Mouse (Mus musculus) frontal cortex, postnatal 25 days (tissue): ENCODE data around the gene Phldb2.

Experiments used
- DNase-seq, 2 experiments: peaks; one replicate each; pipeline ENCODE4 v3.0.0; 2022; ENCODE audit warnings: low spot score in 2 of 2

The Phldb2 gene

GRCm38 (mm10) chr16:45736724-45737123 lies 216.7 kb downstream of the Phldb2 start:
- DNase-seq = no peak

GRCm38 (mm10) chr16:45729163-45729562 lies 224.2 kb downstream of the Phldb2 start:
- DNase-seq = no peak

GRCm38 (mm10) chr16:45724742-45725102 lies 228.7 kb downstream of the Phldb2 start:
- peak in 1 of 2 experiments; percentile 36 for DNase-seq

GRCm38 (mm10) chr16:45724061-45724741 lies 229.2 kb downstream of the Phldb2 start, which contains the start of gene Tagln3:
TSS of gene Tagln3 (minus strand) at chr16:45724608.
- DNase-seq = peak; percentile 59 to 60

- DNase-seq = peak in 1 of 2 experiments; percentile 33
Observed at GRCm38 (mm10) chr16:45723172-45723901, 230.1 kb downstream of the Phldb2 start.

- DNase-seq = peak in 1 of 2 experiments; percentile 27
Observed at GRCm38 (mm10) chr16:45722460-45722951, 230.9 kb downstream of the Phldb2 start.

- DNase-seq = no peak
Observed at GRCm38 (mm10) chr16:45720022-45720630, 233.3 kb downstream of the Phldb2 start.

GRCm38 (mm10) chr16:45718296-45718695 lies 235.1 kb downstream of the Phldb2 start:
- DNase-seq = no peak

- DNase-seq = no peak
Observed at GRCm38 (mm10) chr16:45714489-45715150, 238.8 kb downstream of the Phldb2 start.

GRCm38 (mm10) chr16:45713878-45714277 lies 239.5 kb downstream of the Phldb2 start:
- no peak for DNase-seq

GRCm38 (mm10) chr16:45713261-45713660 lies 240.1 kb downstream of the Phldb2 start:
- no peak for DNase-seq

GRCm38 (mm10) chr16:45711263-45711662 lies 242.1 kb downstream of the Phldb2 start:
- no peak for DNase-seq

GRCm38 (mm10) chr16:45699301-45699700 lies 254.1 kb downstream of the Phldb2 start:
- DNase-seq = no peak

GRCm38 (mm10) chr16:45697996-45698395 lies 255.4 kb downstream of the Phldb2 start:
- DNase-seq = no peak
